Mouse (Mus musculus) brown adipose tissue, adult 24 weeks (tissue): ENCODE measurements around the gene Tbc1d16. TPM values are rescaled to one million over a fixed set of nuclear protein-coding genes. Genes with fewer than 3 reads are reported as not detected.

ENCODE experiments used
- H3K27ac ChIP-seq: fragments of 200-500 bp; replicated peaks from 2 replicates; pipeline ENCODE4 v1.5.1; 2012; ENCODE audit warnings: low read depth, mild to moderate bottlenecking, low read length
- H3K4me1 ChIP-seq: fragments of 200-500 bp; 2 replicates; pipeline ENCODE4 v1.6.1; 2012; ENCODE audit warnings: low read length, mixed read lengths; ENCODE audit not compliant: control insufficient read depth, insufficient read depth, insufficient read length
- H3K4me3 ChIP-seq: fragments of 200-500 bp; 2 replicates; pipeline ENCODE4 v1.5.1; 2012; ENCODE audit warnings: low read depth, mild to moderate bottlenecking, low read length, moderate library complexity; ENCODE audit not compliant: insufficient read depth
- polyA plus RNA-seq: library from polyadenylated mRNA; stranded (reverse); fragments of >200 nt; gene quantifications from 2 replicates; pipeline ENCODE4 v1.2.4, GENCODE M21; 2012; ENCODE audit not compliant: missing spikeins, insufficient read depth, insufficient read length

Tbc1d16 gene
- polyA plus RNA-seq, 1 experiment = 3.3 TPM

GRCm38 (mm10) chr11:119134586-119134985 lies 93.7 kb downstream of the Tbc1d16 start:
- no peak overlapping the region for H3K4me3 ChIP-seq
- no peak overlapping the region for H3K27ac ChIP-seq
- peaks cover 11% of the 10 kb centered on the region for H3K4me1 ChIP-seq

- Histone ChIP-seq H3K4me1 (peaks cover 11% of the 10 kb centered on the region), H3K4me3 (no peak overlapping the region), H3K27ac (no peak overlapping the region)
Measured at GRCm38 (mm10) chr11:119133437-119134221, 94.7 kb downstream of the Tbc1d16 start.

GRCm38 (mm10) chr11:119132198-119133035 lies 95.9 kb downstream of the Tbc1d16 start:
- H3K4me3 ChIP-seq = no peak overlapping the region
- no peak overlapping the region for H3K27ac ChIP-seq
- peaks cover 11% of the 10 kb centered on the region for H3K4me1 ChIP-seq

GRCm38 (mm10) chr11:119130081-119130765 lies 98.1 kb downstream of the Tbc1d16 start:
- Histone ChIP-seq H3K4me3 (no peak overlapping the region), H3K27ac (no peak overlapping the region), H3K4me1 (peaks cover 22% of the 10 kb centered on the region)

- Histone ChIP-seq H3K27ac (no peak overlapping the region), H3K4me1 (peaks cover 21% of the 10 kb centered on the region), H3K4me3 (no peak overlapping the region)
Measured at GRCm38 (mm10) chr11:119129281-119130058, 98.8 kb downstream of the Tbc1d16 start.

GRCm38 (mm10) chr11:119128668-119129280 lies 99.5 kb downstream of the Tbc1d16 start:
- Histone ChIP-seq H3K4me1 (peaks cover 17% of the 10 kb centered on the region), H3K4me3 (no peak overlapping the region), H3K27ac (no peak overlapping the region)

GRCm38 (mm10) chr11:119127686-119128473 lies 100.4 kb downstream of the Tbc1d16 start:
- H3K27ac ChIP-seq = peak overlapping the region; percentile 5; the same call in 1 of the 2 replicates
- no peak overlapping the region for H3K4me3 ChIP-seq
- H3K4me1 ChIP-seq = peaks cover 16% of the 10 kb centered on the region

- Histone ChIP-seq H3K4me3 (no peak overlapping the region), H3K27ac (no peak overlapping the region), H3K4me1 (peaks cover 16% of the 10 kb centered on the region)
Measured at GRCm38 (mm10) chr11:119127147-119127546, 101.2 kb downstream of the Tbc1d16 start.

- H3K27ac ChIP-seq = peak overlapping the region; percentile 56; the same call in 1 of the 2 replicates
- H3K4me3 ChIP-seq = peak overlapping the region; percentile 23
- peaks cover 16% of the 10 kb centered on the region for H3K4me1 ChIP-seq
Measured at GRCm38 (mm10) chr11:119125929-119126861, 102.1 kb downstream of the Tbc1d16 start.

- H3K4me3 ChIP-seq = no peak overlapping the region
- peak overlapping the region; percentile 10; the same call in 1 of the 2 replicates for H3K27ac ChIP-seq
- peaks cover 16% of the 10 kb centered on the region for H3K4me1 ChIP-seq
Measured at GRCm38 (mm10) chr11:119124536-119124935, 103.8 kb downstream of the Tbc1d16 start.

GRCm38 (mm10) chr11:119123522-119124319 lies 104.6 kb downstream of the Tbc1d16 start:
- H3K4me1 ChIP-seq = peaks cover 16% of the 10 kb centered on the region
- H3K4me3 ChIP-seq = no peak overlapping the region
- H3K27ac ChIP-seq = no peak overlapping the region

GRCm38 (mm10) chr11:119122396-119122795 lies 105.9 kb downstream of the Tbc1d16 start:
- Histone ChIP-seq H3K4me3 (no peak overlapping the region), H3K27ac (no peak overlapping the region), H3K4me1 (peaks cover 16% of the 10 kb centered on the region)
